Mouse (Mus musculus) frontal cortex, postnatal 10 days (tissue): ENCODE results near the gene Ctdspl.

ENCODE experiments used
- DNase-seq, 2 experiments: peaks; one replicate each; pipeline ENCODE4 v3.0.0; 2022; ENCODE audit warnings: low spot score in 2 of 2, mixed read lengths in 1 of 2

Gene Ctdspl

GRCm38 (mm10) chr9:118988787-118989580 lies 62.7 kb downstream of the Ctdspl start:
- DNase-seq = no peak

- DNase-seq = no peak
Measured at GRCm38 (mm10) chr9:118990490-118990889, 64.2 kb downstream of the Ctdspl start.

GRCm38 (mm10) chr9:118991750-118992585 lies 65.7 kb downstream of the Ctdspl start:
- DNase-seq = no peak

- DNase-seq = no peak
Measured at GRCm38 (mm10) chr9:118992586-118992955, 66.3 kb downstream of the Ctdspl start.

- no peak for DNase-seq
Measured at GRCm38 (mm10) chr9:118994524-118995227, 68.4 kb downstream of the Ctdspl start.

GRCm38 (mm10) chr9:118995539-118995938 lies 69.3 kb downstream of the Ctdspl start:
- no peak for DNase-seq

GRCm38 (mm10) chr9:118997241-118997640 lies 71.0 kb downstream of the Ctdspl start:
- no peak for DNase-seq

GRCm38 (mm10) chr9:119000196-119000595 lies 73.9 kb downstream of the Ctdspl start:
- DNase-seq = no peak

GRCm38 (mm10) chr9:119002267-119002666 lies 76.0 kb downstream of the Ctdspl start:
- no peak for DNase-seq

- DNase-seq = no peak
Measured at GRCm38 (mm10) chr9:119003990-119004702, 77.9 kb downstream of the Ctdspl start.

- no peak for DNase-seq
Measured at GRCm38 (mm10) chr9:119004703-119005076, 78.4 kb downstream of the Ctdspl start.

GRCm38 (mm10) chr9:119005303-119006029 lies 79.2 kb downstream of the Ctdspl start:
- DNase-seq = no peak

GRCm38 (mm10) chr9:119007266-119007665 lies 81.0 kb downstream of the Ctdspl start:
- no peak for DNase-seq

GRCm38 (mm10) chr9:119008871-119009270 lies 82.6 kb downstream of the Ctdspl start:
- DNase-seq = no peak

- DNase-seq = no peak
Measured at GRCm38 (mm10) chr9:119010156-119010710, 84.0 kb downstream of the Ctdspl start.

GRCm38 (mm10) chr9:119016785-119017507 lies 90.7 kb downstream of the Ctdspl start:
- no peak for DNase-seq

GRCm38 (mm10) chr9:119021731-119022130 lies 95.5 kb downstream of the Ctdspl start:
- no peak for DNase-seq

- DNase-seq = no peak
Measured at GRCm38 (mm10) chr9:119025263-119025662, 99.0 kb downstream of the Ctdspl start.

- DNase-seq = no peak
Measured at GRCm38 (mm10) chr9:119025832-119026331, 99.6 kb downstream of the Ctdspl start.

- no peak for DNase-seq
Measured at GRCm38 (mm10) chr9:119027337-119027736, 101.1 kb downstream of the Ctdspl start.
